Mouse (Mus musculus): ENCODE results near the gene Fntb.
A peak's percentile ranks its signal among the peaks of the same experiment; 100 is the strongest.

GRCm38 (mm10) chr12:76832704-76833103, 67.3 kb downstream of the Fntb start:
- TF ChIP-seq CTCF (IDR thresholded peaks at IDR 0.05; ENCODE audit: low read depth), result peak; percentile 83
- no peak for TF ChIP-seq EP300 (IDR thresholded peaks at IDR 0.05; ENCODE audit: low read depth)

All from liver, postnatal 0 days (tissue).